Mouse (Mus musculus) mature B cell (primary cell): Measurements from ENCODE around the gene Fktn.
"Not testable (repeated sequence)": the region's sequence is repeated elsewhere in the genome, so short reads cannot be mapped to it uniquely, and the experiment has no call there.

Experiments
- in situ Hi-C: fragments of 300-500 bp; cut with MboI; formaldehyde crosslinking; loops from 2 replicates; pipeline ENCODE4 v1.14.3; 2019

Gene Fktn

GRCm38 (mm10) chr4:53770958-53771735 lies 57.3 kb downstream of the Fktn start:
- in situ Hi-C loops: no loop called here

- in situ Hi-C loops: no loop called here
Observed at GRCm38 (mm10) chr4:53772004-53772403, 58.2 kb downstream of the Fktn start.

GRCm38 (mm10) chr4:53773911-53774310 lies 60.1 kb downstream of the Fktn start:
- in situ Hi-C loops: no loop called here

- in situ Hi-C loops: no loop called here
Observed at GRCm38 (mm10) chr4:53781396-53781795, 67.6 kb downstream of the Fktn start.

- in situ Hi-C loops: no loop called here
Observed at GRCm38 (mm10) chr4:53782216-53783070, 68.6 kb downstream of the Fktn start.

- in situ Hi-C loops: no loop called here
Observed at GRCm38 (mm10) chr4:53785746-53786398, 72.1 kb downstream of the Fktn start.

- in situ Hi-C loops: no loop called here
Observed at GRCm38 (mm10) chr4:53786851-53787250, 73.1 kb downstream of the Fktn start.

- in situ Hi-C loops: no loop called here
Observed at GRCm38 (mm10) chr4:53789346-53789745, 75.5 kb downstream of the Fktn start.

- in situ Hi-C loops: no loop called here
Observed at GRCm38 (mm10) chr4:53794257-53794966, 80.6 kb downstream of the Fktn start.

GRCm38 (mm10) chr4:53795086-53795485 lies 81.3 kb downstream of the Fktn start:
- in situ Hi-C loops: no loop called here

- in situ Hi-C loops: no loop called here
Observed at GRCm38 (mm10) chr4:53795706-53796105, 81.9 kb downstream of the Fktn start.

GRCm38 (mm10) chr4:53796865-53797772 lies 83.3 kb downstream of the Fktn start:
- in situ Hi-C loops: no loop called here

- in situ Hi-C loops: no loop called here
Observed at GRCm38 (mm10) chr4:53798896-53799676, 85.3 kb downstream of the Fktn start.

GRCm38 (mm10) chr4:53799753-53800152 lies 86.0 kb downstream of the Fktn start:
- in situ Hi-C loops: no loop called here

- in situ Hi-C loops: not testable (repeated sequence)
Observed at GRCm38 (mm10) chr4:53803674-53804073, 89.9 kb downstream of the Fktn start.

GRCm38 (mm10) chr4:53806428-53806827 lies 92.6 kb downstream of the Fktn start:
- in situ Hi-C loops: not testable (repeated sequence)

- in situ Hi-C loops: no loop called here
Observed at GRCm38 (mm10) chr4:53818320-53818719, 104.5 kb downstream of the Fktn start.

- in situ Hi-C loops: no loop called here
Observed at GRCm38 (mm10) chr4:53823697-53824096, 109.9 kb downstream of the Fktn start.

GRCm38 (mm10) chr4:53824831-53825230 lies 111.0 kb downstream of the Fktn start:
- in situ Hi-C loops: no loop called here
